Mouse (Mus musculus): ENCODE measurements around the gene Kbtbd8. TPM values are rescaled to one million over a fixed set of nuclear protein-coding genes. Genes with fewer than 3 reads are reported as not detected.

Gene Kbtbd8
- polyA plus RNA-seq, 1 experiment from 2014 or later = 5.2 TPM

GRCm38 (mm10) chr6:95109691-95110450, 7.2 kb upstream of the Kbtbd8 start:
- Histone ChIP-seq H3K36me3 (replicated peaks; ENCODE audit: control insufficient read depth, insufficient read depth) (no peaks in the 10 kb centered on the region), H3K4me2 (replicated peaks) (no peak overlapping the region), H3K4me1 (replicated peaks; ENCODE audit: control insufficient read depth, insufficient read depth, low read length) (no peaks in the 10 kb centered on the region), H3K27me3 (ENCODE audit: control insufficient read depth, insufficient read depth, low read length) (no peaks in the 10 kb centered on the region), H3K9ac (no peak overlapping the region), H3K27ac (no peak overlapping the region), H3K4me3 (replicated peaks; ENCODE audit: low read length) (no peak overlapping the region), H3K9me3 (ENCODE audit: control insufficient read depth, low read length) (no peaks in the 10 kb centered on the region)
- DNase-seq (ENCODE audit: low spot score) (no peak), ATAC-seq (ENCODE audit: low FRiP score) (no peak)
- WGBS = 90% methylated on average over 6 of the region's 6 CpGs

GRCm38 (mm10) chr6:95112015-95112414, 5.0 kb upstream of the Kbtbd8 start:
- Histone ChIP-seq H3K36me3 (replicated peaks; ENCODE audit: control insufficient read depth, insufficient read depth) (no peaks in the 10 kb centered on the region), H3K4me1 (replicated peaks; ENCODE audit: control insufficient read depth, insufficient read depth, low read length) (no peaks in the 10 kb centered on the region), H3K4me2 (replicated peaks) (no peak overlapping the region), H3K4me3 (replicated peaks; ENCODE audit: low read length) (no peak overlapping the region), H3K27ac (no peak overlapping the region), H3K27me3 (ENCODE audit: control insufficient read depth, insufficient read depth, low read length) (no peaks in the 10 kb centered on the region), H3K9ac (no peak overlapping the region), H3K9me3 (ENCODE audit: control insufficient read depth, low read length) (no peaks in the 10 kb centered on the region)
- 74% methylated on average over 5 of the region's 5 CpGs for WGBS
- ATAC-seq (ENCODE audit: low FRiP score) = no peak
- DNase-seq (ENCODE audit: low spot score) = no peak

- 60% methylated on average over 8 of the region's 8 CpGs for whole genome bisulfite sequencing
- H3K36me3 ChIP-seq (replicated peaks; ENCODE audit: control insufficient read depth, insufficient read depth) = no peaks in the 10 kb centered on the region
These were observed 527 bp upstream of the Kbtbd8 start for GRCm38 (mm10) chr6:95116513-95116912.

DNA sequence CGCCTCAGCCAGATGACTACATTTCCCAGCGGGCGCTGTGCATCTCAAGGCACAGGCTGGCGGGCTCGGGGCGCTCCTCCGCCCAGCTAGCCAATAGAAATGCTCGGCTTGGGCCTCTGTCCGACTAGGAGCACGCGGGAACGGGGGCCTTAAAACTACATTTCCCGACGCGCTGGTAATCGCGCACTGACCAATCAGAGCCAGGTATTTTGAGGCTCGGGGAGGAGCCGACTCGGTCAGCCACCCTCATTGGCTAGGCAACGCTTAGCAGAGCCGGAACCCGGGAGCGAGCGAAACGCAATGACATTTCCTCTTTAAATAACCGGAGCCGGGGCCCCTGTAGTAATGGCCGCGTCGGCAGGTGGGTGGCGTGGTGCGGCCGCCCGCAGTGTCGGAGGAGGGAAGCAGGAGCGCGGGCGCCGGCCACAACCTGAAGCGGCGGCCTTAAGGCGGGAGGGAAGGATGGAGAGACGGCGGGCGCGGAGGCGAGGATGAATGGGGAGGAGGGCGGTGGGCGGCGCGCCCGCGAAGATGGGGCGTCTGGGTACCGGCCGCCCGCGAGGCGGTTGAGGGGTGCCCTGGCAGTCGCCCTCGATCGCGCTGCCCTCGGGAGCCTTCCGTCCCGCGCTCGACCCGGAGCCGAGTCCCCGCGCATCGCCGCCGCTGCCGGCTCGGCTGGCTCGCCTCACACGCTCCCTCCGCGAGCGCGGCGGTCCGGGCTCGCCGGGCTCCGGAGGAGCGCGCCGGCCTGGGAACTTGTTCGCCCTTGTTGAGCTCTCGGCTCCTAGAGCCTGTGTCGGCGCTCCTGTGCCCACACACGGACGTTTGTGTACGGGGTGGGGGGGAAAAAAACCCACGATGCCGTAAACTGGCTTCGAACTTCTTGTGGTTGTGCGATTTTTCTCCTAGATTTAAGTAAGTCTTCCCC, 838 bp downstream of the Kbtbd8 start:
- no peaks in the 10 kb centered on the region for H3K27me3 ChIP-seq (ENCODE audit: control insufficient read depth, insufficient read depth, low read length)
- H3K4me1 ChIP-seq (replicated peaks; ENCODE audit: control insufficient read depth, insufficient read depth, low read length) = peaks cover 11% of the 10 kb centered on the region
- H3K9me3 ChIP-seq (ENCODE audit: control insufficient read depth, low read length) = no peaks in the 10 kb centered on the region
- peak overlapping the region; percentile 76 for H3K4me3 ChIP-seq (replicated peaks; ENCODE audit: low read length)
- H3K36me3 ChIP-seq (replicated peaks; ENCODE audit: control insufficient read depth, insufficient read depth) = peaks cover 12% of the 10 kb centered on the region
- H3K27ac ChIP-seq = peak overlapping the region; percentile 87
- peak overlapping the region; percentile 73 for H3K9ac ChIP-seq
- DNase-seq (ENCODE audit: low spot score) = peak; percentile 97
- peak overlapping the region; percentile 85 for H3K4me2 ChIP-seq (replicated peaks)
- under 1% methylated on average over 92 of the region's 103 CpGs for WGBS
- ATAC-seq (ENCODE audit: low FRiP score) = peak; percentile 99

More at GRCm38 (mm10) chr6:95116513-95116912, 527 bp upstream of the Kbtbd8 start:
- Histone ChIP-seq H3K4me3 (replicated peaks; ENCODE audit: low read length) (no peak overlapping the region), H3K9me3 (ENCODE audit: control insufficient read depth, low read length) (no peaks in the 10 kb centered on the region), H3K4me2 (replicated peaks) (no peak overlapping the region), H3K9ac (no peak overlapping the region), H3K27ac (no peak overlapping the region), H3K27me3 (ENCODE audit: control insufficient read depth, insufficient read depth, low read length) (no peaks in the 10 kb centered on the region), H3K4me1 (replicated peaks; ENCODE audit: control insufficient read depth, insufficient read depth, low read length) (peaks cover 11% of the 10 kb centered on the region)
- no peak for DNase-seq (ENCODE audit: low spot score)
- ATAC-seq (ENCODE audit: low FRiP score) = no peak

DNA sequence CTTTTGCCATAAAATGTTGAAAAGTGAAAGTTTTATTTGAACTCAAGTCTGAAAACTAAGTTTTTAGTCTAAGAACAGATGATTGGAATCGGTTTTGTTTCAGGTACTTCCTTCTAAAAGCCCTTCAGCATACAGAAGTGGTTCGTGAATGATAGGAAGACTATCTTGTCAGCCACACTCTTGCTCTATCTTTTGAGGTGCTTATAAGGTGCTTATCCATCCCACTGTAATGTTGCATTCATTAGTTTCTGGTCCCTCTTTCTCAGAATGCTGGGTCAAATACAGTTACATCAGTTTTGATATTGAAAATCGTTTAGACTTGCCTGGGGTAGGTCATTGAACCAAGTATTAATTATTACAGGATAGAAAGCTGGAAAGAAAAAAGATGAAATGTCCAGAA, 2.3 kb downstream of the Kbtbd8 start:
- peaks cover 20% of the 10 kb centered on the region for H3K36me3 ChIP-seq (replicated peaks; ENCODE audit: control insufficient read depth, insufficient read depth)
- H3K9ac ChIP-seq = no peak overlapping the region
- H3K27ac ChIP-seq = no peak overlapping the region
- H3K4me2 ChIP-seq (replicated peaks) = peak overlapping the region; percentile 17; the same call in 1 of the 2 replicates
- no peak for ATAC-seq (ENCODE audit: low FRiP score)
- peaks cover 11% of the 10 kb centered on the region for H3K4me1 ChIP-seq (replicated peaks; ENCODE audit: control insufficient read depth, insufficient read depth, low read length)
- no peak for DNase-seq (ENCODE audit: low spot score)
- H3K4me3 ChIP-seq (replicated peaks; ENCODE audit: low read length) = no peak overlapping the region
- H3K27me3 ChIP-seq (ENCODE audit: control insufficient read depth, insufficient read depth, low read length) = no peaks in the 10 kb centered on the region
- H3K9me3 ChIP-seq (ENCODE audit: control insufficient read depth, low read length) = no peaks in the 10 kb centered on the region
- 86% methylated on average over 3 of the region's 3 CpGs for WGBS

- ATAC-seq (ENCODE audit: low FRiP score) (no peak), DNase-seq (ENCODE audit: low spot score) (no peak)
- WGBS = 68% methylated on average over 6 of the region's 6 CpGs
- Histone ChIP-seq H3K4me2 (replicated peaks) (no peak overlapping the region), H3K36me3 (replicated peaks; ENCODE audit: control insufficient read depth, insufficient read depth) (no peaks in the 10 kb centered on the region), H3K27me3 (ENCODE audit: control insufficient read depth, insufficient read depth, low read length) (no peaks in the 10 kb centered on the region), H3K9ac (no peak overlapping the region), H3K9me3 (ENCODE audit: control insufficient read depth, low read length) (no peaks in the 10 kb centered on the region), H3K4me3 (replicated peaks; ENCODE audit: low read length) (no peak overlapping the region), H3K27ac (no peak overlapping the region), H3K4me1 (replicated peaks; ENCODE audit: control insufficient read depth, insufficient read depth, low read length) (no peaks in the 10 kb centered on the region)
These were observed 33.0 kb downstream of the Kbtbd8 start for GRCm38 (mm10) chr6:95149931-95150534.

- Histone ChIP-seq H3K36me3 (replicated peaks; ENCODE audit: control insufficient read depth, insufficient read depth) (no peaks in the 10 kb centered on the region), H3K9me3 (ENCODE audit: control insufficient read depth, low read length) (no peaks in the 10 kb centered on the region), H3K9ac (no peak overlapping the region), H3K4me3 (replicated peaks; ENCODE audit: low read length) (no peak overlapping the region), H3K27me3 (ENCODE audit: control insufficient read depth, insufficient read depth, low read length) (no peaks in the 10 kb centered on the region), H3K4me2 (replicated peaks) (no peak overlapping the region), H3K4me1 (replicated peaks; ENCODE audit: control insufficient read depth, insufficient read depth, low read length) (no peaks in the 10 kb centered on the region), H3K27ac (no peak overlapping the region)
- no peak for DNase-seq (ENCODE audit: low spot score)
- no peak for ATAC-seq (ENCODE audit: low FRiP score)
- 83% methylated on average over 4 of the region's 4 CpGs for WGBS
These were observed 33.8 kb downstream of the Kbtbd8 start for GRCm38 (mm10) chr6:95150885-95151284.

DNA sequence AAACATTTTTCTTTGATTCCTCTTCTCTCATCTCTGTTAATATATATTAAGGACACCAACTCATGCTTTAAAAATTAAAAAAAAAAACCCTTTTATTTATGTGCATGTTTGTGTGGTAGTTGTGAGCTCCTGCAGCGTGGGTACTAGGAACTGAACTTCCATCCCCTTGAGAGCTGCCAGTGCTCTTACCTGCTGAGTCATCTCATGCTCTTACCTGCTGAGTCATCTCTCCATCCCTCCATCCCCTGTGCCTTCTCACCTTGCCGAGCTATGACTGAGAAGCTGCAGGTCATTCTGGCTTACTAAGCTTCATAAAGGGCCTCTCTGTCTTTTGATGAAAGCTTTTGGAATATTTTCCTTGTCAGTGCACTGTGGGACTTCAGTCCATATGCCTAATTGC, 34.5 kb downstream of the Kbtbd8 start:
- H3K27me3 ChIP-seq (ENCODE audit: control insufficient read depth, insufficient read depth, low read length) = no peaks in the 10 kb centered on the region
- no peak overlapping the region for H3K9ac ChIP-seq
- ATAC-seq (ENCODE audit: low FRiP score) = no peak
- H3K9me3 ChIP-seq (ENCODE audit: control insufficient read depth, low read length) = no peaks in the 10 kb centered on the region
- WGBS = 79% methylated on average over 2 of the region's 2 CpGs
- no peaks in the 10 kb centered on the region for H3K4me1 ChIP-seq (replicated peaks; ENCODE audit: control insufficient read depth, insufficient read depth, low read length)
- H3K4me3 ChIP-seq (replicated peaks; ENCODE audit: low read length) = no peak overlapping the region
- DNase-seq (ENCODE audit: low spot score) = no peak
- no peaks in the 10 kb centered on the region for H3K36me3 ChIP-seq (replicated peaks; ENCODE audit: control insufficient read depth, insufficient read depth)
- H3K4me2 ChIP-seq (replicated peaks) = no peak overlapping the region
- H3K27ac ChIP-seq = no peak overlapping the region

GRCm38 (mm10) chr6:95163965-95164364, 46.9 kb downstream of the Kbtbd8 start:
- Histone ChIP-seq H3K9ac (no peak overlapping the region), H3K4me3 (replicated peaks; ENCODE audit: low read length) (no peak overlapping the region), H3K36me3 (replicated peaks; ENCODE audit: control insufficient read depth, insufficient read depth) (no peaks in the 10 kb centered on the region), H3K9me3 (ENCODE audit: control insufficient read depth, low read length) (no peaks in the 10 kb centered on the region), H3K4me2 (replicated peaks) (no peak overlapping the region), H3K4me1 (replicated peaks; ENCODE audit: control insufficient read depth, insufficient read depth, low read length) (no peaks in the 10 kb centered on the region; the same call in 1 of the 2 replicates), H3K27ac (no peak overlapping the region), H3K27me3 (ENCODE audit: control insufficient read depth, insufficient read depth, low read length) (no peaks in the 10 kb centered on the region)
- WGBS = 77% methylated on average over 4 of the region's 4 CpGs
- ATAC-seq (ENCODE audit: low FRiP score) = no peak
- DNase-seq (ENCODE audit: low spot score) = no peak
